Mouse (Mus musculus): ENCODE data around the gene Tada2b. TPM values are rescaled to one million over a fixed set of nuclear protein-coding genes. Genes with fewer than 3 reads are reported as not detected.

Gene Tada2b
- polyA plus RNA-seq (2015; fragmentation: Nextera tagmentation; extraction: Ambion mirVana), result 1.1 and 1.2 TPM in 2 replicates

GRCm38 (mm10) chr5:36484171-36484990, at the start of gene Tada2b, which contains the start of gene Ccdc96:
Gene Tada2b, minus strand, starts transcription at chr5:36484285.
Gene Ccdc96, plus strand, starts transcription at chr5:36484588.

GRCm38 (mm10) chr5:36464709-36465661, 19.1 kb downstream of the Tada2b start, which contains the start of gene Grpel1:
Gene Grpel1, plus strand, starts transcription at chr5:36464998.

Other genes with a start within 250 kb of the Tada2b start
- 11.7 and 13.6 TPM in 2 replicates for gene Sorcs2, start 86.1 kb downstream of the Tada2b start, polyA plus RNA-seq (2015; fragmentation: Nextera tagmentation; extraction: Ambion mirVana)
- gene Grpel1, start 19.3 kb downstream of the Tada2b start, polyA plus RNA-seq (2015; fragmentation: Nextera tagmentation; extraction: Ambion mirVana), result 62.6 and 66.9 TPM in 2 replicates
- gene Ccdc96, start 303 bp upstream of the Tada2b start, polyA plus RNA-seq (2015; fragmentation: Nextera tagmentation; extraction: Ambion mirVana), result 0.05 and 0.06 TPM in 2 replicates
- 8.7 and 11.2 TPM in 2 replicates for gene Tbc1d14, start 109.0 kb upstream of the Tada2b start, polyA plus RNA-seq (2015; fragmentation: Nextera tagmentation; extraction: Ambion mirVana)
- gene D5Ertd579e, start 211.7 kb upstream of the Tada2b start, polyA plus RNA-seq (2015; fragmentation: Nextera tagmentation; extraction: Ambion mirVana), result 22.7 and 23.0 TPM in 2 replicates